Mouse (Mus musculus) urinary bladder, postnatal 10 days (tissue): Measurements from ENCODE around the gene Trappc2l.
"Not testable (repeated sequence)": the region's sequence is repeated elsewhere in the genome, so short reads cannot be mapped to it uniquely, and the experiment has no call there.

Experiments
- DNase-seq: peaks from one replicate; pipeline ENCODE4 v3.0.0; 2022; ENCODE audit warnings: low spot score

Trappc2l gene

DNA sequence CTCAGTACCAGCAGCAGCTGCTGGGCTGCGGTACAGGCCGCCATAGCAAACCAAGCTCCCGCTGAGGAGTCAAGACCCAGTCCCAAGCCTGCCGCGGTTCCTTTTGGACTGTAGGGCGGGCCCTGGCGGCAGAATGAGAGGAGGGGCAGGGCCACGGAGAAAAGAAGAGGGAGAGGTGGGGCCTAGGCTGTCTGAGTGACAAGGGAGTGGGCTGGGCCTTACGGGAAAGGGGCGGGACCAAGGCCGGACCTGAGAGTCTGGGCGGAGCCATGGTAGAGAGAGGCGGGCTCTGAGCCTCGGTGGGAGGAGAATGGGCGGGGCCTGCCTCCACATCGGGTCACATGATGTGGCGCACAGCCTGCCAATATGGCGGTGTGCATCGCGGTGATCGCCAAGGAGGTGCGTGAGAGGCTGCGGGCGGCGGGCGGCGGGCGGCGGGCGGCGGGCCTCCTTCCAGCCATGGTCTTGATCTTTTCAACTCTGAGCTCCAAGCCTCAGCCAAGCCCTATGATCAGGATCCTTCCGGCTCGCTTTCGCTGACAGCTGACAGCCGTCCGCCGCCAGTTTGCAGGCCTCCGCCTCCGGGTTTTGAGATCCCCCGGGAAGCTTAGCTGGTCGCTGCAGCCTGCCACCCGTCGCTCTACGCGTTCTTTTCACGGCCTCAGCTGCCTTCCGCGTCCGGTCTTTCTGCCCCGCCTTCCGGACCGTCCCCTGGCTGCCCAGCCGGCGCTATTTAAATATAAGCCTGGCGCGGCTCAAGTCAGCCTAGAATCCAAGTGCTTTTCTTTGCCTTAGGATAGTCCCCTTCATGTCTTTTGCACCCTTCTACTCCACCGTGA lies at the start of gene Trappc2l, which contains the start of gene Galns:
Gene Trappc2l (plus strand): TSS at position 346 of the 839 bp plus-strand sequence.
Gene Galns (minus strand): TSS at position 169 of the 839 bp plus-strand sequence.
- DNase-seq = peak; percentile 83

DNA sequence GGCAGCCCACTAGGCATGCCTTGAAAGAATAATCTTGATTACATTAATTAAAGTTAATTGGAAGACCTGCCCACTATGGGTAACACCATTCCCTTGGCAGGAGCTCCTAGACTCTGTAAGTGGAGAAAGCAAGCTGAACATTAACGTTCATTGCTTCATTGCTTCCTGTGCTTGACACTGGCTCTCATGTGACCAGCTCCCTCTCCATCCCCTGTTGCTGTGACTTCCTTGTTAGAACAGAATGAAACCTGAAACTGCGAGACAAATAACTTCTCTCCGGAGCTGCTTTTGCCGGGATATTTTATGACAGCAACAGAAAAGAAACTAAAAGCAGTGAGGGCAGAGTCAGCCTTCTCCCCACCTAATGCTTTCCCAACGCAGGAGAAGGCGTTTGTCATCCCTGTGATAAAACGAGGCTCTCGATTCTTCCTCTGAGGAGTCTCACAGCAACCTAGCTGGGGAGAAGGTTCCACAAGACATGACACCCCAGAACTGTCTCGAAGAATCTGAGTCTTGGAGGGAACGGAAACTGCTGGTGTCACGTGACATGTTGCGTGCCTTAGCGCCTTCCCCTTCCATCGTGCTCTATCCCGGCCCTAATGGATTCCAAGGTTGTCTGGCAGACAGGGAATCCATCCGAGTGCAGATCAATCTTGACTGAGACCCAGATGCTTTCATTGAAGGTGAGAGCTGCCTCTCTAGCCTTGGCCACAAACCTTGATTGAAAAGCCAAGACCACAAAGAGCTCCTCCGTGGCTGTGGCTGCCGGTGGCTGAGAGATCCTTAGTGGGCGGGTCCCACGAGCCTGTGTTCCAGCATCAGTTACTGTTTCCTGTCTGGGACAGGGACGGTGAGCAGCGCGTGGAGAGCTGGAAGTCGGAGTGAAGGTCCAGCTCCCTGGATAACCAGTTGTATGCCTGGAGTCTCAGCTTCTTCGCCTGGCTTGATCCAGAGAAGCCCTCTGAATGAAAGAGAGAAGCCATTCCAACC lies 46.8 kb upstream of the Trappc2l start:
- DNase-seq = no peak

DNA sequence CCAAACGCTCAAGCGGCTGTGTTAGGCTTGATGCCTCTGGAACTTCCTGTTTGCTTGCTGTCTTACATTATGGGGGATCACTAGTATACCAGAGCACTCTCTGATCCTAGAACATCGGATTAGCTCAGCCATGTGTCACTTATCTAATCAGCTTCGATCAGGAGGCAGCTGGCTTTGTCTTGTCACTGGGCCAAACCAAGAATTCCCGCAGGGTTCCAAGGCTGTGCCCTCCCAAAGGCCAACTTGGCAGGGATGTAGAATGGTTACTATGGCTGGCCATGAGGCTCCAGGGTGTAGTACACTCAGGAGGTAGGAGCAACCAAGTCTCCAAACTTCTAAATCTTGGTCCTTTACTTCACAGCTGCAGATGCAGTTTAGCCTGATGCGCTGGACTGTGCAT lies 44.7 kb upstream of the Trappc2l start:
- DNase-seq = no peak

DNA sequence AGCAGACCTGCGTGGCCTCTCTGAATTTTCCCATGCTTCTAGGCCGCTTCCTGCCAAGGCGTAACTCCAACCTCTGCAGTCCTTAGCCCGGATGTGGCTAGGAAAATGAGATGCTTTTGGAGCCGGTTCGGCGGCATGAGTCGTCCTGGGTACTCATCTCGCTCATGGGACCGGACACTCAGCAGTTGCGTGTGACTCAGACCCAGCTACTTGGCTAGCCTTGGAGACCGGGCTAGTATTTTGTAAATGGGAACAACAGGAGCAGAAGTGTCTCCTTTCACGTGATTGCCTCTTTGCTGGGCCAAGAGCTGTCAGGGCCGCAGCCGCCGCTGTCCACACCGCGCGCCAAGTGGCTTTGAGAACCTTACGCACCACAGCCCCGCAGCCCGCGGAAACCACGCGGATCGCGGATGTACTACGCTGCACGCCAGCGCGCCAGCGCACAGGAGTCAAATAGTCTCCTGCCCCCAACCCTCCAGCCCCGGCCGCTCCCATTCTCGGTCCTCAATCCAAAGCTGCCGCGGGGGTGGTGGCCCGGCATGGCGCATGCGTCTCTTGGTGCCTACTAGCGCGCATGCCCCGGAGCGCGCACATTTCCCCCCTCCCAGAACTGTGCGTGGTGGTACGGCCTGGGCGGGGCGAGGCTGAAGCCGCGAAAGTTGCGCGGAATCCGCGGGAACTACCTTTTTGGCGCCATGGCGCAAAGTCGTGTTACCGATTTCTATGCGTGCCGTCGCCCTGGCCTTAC lies 43.9 kb upstream of the Trappc2l start, which contains the start of gene Cdt1:
Gene Cdt1 (plus strand): TSS at position 655 of the 748 bp plus-strand sequence.
- peak; percentile 86 for DNase-seq

DNA sequence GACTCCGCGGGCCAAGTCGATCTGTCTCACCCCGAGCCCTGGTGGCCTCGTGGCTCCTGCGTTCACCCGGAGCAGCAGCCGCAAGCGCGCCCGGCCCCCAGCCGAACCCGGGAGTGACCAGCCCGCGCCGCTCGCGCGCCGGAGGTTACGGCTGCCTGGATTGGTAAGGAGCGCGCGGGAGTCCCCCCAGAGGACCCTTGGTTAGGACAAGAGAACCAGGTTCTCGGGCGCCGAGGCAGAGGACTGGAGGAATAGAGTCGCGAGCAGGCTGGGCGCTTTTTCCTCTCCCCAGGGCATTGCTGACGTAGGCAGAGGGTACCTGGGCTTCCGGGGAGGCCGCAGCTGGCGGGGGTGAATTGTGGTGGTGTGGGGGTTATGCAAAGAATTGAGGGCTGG lies 43.3 kb upstream of the Trappc2l start:
- no peak for DNase-seq

DNA sequence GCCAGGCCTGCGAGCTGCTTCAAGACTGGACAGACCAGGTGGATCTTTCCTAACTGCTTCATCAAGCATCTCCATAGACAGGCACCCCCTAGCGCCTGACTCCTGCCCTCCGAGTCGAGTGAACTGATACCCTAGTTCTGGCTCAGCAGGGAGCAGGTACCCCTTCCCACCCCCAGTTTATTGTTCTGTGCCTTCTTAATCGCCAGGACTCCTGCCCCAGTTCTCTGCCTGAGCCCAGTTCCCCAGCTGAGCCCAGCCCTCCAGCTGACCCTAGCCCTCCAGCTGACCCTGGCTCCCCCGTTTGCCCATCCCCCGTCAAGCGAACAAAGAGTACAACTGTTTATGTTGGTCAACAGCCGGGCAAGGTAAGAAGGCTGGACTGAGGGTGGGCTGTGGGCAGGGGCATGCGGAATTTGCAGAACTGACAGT lies 42.5 kb upstream of the Trappc2l start:
- no peak for DNase-seq

DNA sequence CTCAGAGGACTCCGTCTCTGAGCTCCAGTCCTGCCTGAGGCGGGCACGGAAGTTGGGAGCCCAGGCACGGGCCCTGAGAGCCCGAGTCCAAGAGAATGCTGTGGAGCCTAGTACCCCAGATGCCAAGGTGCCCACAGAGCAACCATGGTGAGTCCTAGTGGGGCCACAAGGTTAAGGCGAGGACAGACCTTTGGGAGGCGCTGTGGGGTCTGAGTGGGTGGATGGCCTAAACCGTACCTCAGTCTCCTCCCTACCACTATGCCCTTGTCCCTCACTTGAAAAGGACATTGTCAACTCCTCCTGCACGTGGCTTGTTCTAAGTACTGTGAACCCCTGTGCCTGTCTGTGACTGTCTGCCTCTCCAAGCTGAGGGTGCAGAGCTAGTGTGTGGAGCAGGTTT lies 42.1 kb upstream of the Trappc2l start:
- no peak for DNase-seq

DNA sequence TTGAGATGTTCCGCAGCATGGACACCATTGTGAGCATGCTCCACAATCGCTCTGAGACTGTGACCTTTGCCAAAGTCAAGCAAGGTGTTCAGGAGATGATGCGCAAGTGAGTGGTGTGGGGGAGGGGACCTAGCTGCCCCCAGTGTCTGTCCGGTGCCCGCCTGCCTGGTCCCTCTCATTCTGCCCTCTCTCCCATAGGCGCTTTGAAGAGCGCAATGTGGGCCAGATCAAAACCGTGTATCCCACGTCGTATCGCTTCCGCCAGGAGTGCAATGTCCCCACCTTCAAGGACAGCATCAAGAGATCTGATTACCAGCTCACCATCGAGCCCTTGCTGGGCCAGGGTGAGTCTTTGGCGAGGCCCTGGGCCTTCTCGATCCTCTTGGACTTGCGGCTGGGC lies 41.4 kb upstream of the Trappc2l start:
- DNase-seq = no peak

DNA sequence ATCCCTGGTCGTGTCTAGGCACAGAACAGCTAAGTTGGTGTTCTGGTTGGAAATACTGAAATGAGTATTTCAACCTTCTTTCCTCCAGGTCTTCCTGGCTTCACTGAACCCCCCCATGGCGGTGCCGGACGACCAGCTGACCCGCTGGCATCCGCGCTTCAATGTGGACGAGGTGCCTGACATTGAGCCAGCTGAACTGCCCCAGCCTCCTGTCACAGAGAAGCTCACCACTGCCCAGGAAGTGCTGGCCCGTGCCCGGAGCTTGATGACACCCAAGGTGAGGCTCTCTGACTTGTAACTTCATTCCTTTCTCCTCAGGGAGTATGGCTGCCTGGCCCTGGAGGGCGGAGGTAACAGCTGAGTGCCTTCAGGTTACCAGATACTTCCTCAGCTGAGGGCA lies 40.3 kb upstream of the Trappc2l start:
- DNase-seq = no peak

DNA sequence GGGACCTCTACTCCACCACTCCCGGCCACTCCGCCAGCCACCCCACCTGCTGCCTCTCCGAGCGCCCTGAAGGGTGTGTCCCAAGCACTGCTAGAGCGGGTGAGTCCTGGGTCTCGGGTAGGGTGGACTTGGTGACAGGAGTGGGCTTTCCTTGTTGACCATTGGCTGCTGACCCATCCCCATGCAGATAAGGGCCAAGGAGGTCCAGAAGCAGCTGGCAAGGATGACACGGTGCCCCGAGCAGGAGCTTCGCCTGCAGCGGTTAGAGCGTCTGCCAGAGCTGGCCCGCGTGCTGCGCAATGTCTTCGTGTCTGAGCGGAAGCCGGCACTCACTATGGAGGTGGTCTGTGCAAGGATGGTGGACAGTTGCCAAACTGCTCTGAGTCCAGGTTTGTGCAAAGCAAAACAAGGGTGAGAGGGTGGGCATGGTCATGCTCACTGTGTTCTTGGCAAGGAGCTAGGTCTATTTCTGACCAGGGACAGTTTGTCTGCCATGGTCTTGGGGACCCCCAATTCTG lies 39.6 kb upstream of the Trappc2l start:
- no peak for DNase-seq

DNA sequence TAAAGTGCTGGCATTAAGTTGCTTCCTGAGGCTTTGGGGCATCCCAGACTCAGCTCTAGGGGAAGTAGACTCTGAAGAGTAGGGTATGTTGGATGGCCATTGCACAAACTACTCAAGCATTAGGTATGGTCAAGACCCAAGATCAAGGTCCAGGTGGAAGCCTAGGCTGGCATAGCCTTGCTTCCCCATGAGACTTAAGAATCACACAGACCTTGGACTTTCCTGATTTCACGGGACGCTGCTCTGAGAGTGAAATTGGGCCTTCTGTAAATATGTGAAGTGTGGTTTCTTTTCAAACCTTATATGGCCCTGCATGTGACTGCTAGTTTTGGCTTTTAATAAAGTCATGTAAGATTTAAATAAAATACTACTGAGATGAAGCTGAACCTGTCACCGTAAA lies 38.7 kb upstream of the Trappc2l start:
- no peak for DNase-seq

DNA sequence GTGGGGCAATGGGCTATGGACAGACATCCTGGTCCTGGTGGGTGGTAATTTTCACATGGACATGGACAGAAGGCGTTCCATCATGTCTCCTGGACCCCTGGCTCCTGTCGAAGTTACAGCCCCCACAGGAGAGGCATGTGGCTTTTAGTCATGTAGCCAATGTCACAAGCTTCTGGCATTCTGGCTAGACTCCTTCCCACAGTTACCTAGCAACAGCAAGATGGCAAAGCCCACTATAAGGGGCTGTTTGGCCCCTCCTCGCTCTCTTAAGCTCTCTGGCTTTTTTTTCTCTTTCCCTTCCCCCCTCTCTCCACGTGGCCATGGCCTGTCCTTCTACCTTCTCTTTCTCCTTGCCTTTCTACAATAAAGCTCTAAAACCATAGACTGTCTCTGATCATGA lies 38.3 kb upstream of the Trappc2l start:
- DNase-seq = not testable (repeated sequence)

DNA sequence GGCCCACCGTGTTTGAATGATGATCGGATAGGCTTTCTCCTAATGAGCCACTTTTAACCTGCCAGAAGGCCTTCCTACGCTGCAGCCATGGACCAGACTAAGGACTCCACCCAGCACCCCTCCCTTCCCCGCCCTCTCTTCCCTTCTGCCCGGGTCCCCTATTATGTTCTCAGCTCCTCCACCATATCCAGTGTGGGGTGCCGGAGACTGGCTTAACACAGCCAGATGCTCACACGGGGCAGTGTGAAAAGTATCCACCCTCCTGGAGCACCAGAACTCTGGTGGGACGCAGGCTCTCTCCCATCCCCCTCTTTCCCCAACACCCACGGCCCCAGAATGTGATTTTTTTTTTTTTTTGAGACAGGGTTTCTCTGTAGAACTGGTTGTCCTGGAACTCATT lies 37.9 kb upstream of the Trappc2l start:
- DNase-seq = no peak

DNA sequence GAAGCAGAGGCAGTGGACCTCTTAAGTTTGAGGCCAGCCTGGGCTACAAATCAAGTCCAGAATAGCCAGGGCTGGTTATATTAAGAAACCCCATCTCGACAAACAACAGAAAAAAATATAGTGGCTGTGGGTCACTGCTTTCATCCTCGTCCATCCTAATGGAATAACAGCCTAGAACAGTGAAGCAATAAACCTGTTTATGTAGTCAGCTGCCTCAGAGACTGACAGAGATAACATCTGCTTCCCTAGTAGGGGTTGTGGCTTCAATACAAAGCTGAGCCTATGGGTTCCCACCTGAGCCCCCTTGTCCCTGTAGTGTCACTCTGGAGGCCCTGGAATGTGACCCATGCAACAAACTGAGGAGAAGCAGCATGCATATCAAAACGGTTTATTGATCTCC lies 37.2 kb upstream of the Trappc2l start:
- DNase-seq = no peak

DNA sequence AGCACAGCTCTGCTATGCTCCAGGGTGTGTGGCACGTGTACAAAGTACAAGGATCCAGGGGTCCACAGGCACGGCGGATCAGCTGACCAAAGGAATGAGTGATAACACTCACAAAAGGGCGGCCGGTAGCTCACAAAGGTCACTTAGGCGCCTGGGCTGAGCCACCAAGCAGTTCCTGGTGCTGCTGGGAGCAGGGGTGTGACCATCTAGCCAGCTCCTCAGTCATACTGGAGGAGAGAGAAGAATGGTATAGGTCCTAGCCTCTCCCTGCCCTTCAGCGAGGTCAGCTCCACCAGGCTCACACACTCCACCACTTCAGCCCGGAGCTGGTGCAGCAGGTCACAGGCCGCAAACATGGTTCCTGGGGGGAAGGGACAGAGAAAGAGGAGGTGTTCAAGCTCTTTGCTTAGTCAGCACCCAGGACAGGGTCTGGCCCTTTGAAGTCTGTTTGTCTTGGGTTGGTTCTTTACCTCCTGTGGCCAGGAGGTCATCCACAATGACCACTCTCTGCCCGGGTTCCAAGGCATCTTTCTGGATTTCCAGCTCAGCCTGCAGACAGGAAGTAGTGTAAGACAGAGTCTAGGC lies 36.7 kb upstream of the Trappc2l start:
- DNase-seq = no peak

DNA sequence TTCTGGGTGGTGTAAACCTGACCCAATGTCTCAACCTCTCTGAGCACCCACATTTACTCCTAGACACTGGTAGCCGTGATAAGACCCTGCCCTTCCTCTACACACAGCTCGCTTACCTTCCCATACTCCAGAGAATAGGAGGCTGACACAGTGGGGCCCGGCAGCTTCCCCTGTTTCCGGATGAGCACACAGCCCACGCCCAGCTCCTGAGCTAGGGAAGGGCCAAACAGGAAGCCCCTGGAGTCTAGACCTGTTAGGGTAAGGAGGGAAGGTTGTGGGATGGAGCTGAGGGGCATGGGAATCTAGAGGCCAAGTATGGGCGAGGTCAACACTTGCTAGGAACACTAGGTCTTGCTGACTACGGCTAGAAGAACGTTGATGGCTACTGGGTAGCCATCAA lies 36.2 kb upstream of the Trappc2l start:
- no peak for DNase-seq

DNA sequence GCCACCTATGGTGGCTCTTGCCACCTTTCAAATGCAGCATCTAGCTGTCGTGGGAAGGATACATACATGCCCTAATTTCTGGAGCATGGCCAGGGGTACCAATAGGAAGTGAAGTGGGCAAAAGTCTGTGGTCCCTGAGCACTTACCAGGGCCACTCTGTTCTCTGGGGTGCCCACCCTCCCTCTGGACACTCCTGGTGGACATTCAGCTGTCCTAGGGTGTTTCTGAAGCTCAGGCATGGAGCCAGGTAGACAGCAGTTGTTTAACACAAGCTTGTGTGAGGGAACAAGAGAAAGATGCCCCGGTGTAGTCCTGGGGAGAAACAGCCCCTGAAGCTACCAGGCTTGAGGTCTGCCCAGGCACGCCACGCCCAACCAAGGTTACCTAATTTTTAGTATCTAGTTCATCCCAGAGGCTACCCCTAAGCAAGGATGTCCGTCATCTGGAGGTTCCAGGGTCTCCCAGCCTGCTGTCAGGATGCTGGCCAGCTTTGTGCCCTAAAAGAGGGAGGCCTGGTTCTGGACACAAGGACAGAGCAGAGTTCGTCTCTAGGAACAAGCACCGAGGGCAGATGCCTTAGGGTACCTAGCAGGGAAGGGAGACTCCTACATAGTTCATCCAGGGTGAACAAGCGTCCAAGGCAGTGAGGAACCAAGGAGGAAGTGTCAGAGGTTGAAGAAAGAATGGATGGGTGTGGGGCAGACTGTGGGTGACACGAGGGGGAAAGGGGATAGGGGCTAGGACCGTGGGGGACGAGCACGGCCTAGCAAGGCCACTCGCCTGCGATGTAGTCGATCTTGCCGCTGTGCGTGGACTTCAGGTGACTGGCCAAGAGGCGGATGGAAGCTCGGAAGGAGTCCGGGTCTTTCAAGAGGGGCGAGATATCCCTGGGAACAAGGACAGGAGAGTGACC lies 35.4 kb upstream of the Trappc2l start:
- DNase-seq = no peak

DNA sequence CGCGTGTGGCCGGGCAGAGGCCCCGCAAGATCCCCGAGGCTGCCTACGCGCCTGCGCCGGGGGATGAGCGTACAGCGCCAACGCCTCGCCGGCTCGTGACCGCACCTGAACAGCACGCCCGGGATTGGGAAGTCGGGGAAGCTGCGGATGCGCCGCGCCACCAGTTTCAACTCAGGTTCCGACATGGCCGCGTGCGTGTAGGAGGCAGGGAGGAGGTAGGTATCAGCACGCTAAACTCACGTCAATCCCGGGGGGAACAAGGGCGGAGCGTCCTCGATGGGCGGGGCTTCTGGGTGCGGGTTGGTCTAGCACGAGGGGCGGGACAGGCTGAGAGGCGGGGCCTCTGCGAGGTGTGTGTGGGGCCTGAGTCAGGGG lies 34.8 kb upstream of the Trappc2l start, which contains the start of gene Aprt:
Gene Aprt (minus strand): TSS at position 262 of the 375 bp plus-strand sequence.
- DNase-seq = peak; percentile 73

DNA sequence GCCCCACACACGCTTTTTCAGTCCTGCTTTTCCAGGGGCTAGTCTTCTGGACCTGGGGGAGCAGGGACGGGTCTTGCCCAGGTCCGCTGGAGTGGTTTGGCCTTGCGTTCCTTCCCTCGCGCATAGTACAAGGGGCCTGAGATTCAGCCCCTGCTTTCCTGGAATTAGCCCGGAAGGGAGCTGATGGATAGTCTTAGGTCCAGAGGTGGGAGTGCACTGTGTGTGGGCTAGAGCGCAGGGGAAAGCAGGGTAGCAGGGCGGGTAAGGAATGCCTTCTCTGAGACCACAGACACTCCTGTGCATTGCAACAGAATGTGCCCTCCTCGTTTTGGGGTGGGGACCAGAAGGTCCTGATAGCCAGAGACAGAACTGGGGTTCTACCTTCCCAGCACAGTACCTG lies 34.3 kb upstream of the Trappc2l start:
- DNase-seq = no peak

DNA sequence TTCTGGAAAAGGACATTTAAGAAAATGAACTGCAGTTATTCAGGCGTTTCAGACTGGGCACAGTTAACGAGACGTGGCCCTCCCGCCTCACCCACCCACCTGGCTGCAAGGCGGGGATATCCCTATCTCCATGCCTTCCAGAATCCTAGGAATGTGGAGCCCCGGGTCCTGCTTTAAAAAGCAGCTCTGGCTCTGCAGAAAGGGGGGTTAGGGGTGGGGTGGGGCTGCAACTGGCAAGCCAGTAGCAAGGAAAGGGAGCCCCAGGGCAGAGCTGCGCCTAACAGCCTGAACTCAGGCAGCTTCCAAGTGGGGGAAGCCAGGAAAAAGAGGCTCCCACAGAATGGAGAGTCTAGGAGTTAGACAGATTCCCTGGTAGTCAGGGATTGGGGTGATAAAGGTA lies 32.2 kb upstream of the Trappc2l start:
- no peak for DNase-seq
